Mouse (Mus musculus): Measurements from ENCODE around the gene Tuba3b.

Gene Tuba3b

DNA sequence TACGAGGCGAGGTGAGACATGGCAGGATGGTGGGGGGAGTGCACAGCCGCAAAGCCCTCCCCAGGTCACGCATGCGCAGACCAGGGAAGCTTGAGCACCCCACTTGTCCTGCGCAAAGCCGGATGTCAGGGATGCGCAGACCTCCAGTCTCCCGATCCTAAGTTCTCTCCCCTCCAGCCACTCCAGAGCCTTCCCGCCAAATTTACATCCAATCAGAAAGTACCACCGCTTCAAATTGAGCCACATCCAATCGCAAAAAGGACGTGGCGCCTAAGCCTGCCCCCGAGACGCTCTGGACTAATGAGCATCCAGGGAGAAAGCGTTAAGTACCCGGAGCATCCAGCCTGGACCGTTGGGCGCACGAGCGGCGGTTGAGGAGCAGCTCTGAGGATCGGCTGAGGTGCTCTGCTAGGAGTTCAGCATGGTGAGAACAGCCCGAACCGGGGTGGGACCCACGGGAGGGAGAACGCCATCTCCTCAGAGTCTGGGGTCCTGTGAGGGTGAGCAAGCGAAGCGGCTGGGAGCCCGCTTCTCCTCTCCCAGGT lies at the start of gene Tuba3b:
Gene Tuba3b, plus strand, starts transcription at position 92 of the 545 bp plus-strand sequence.
- CTCF ChIA-PET, result no interaction called here

DNA sequence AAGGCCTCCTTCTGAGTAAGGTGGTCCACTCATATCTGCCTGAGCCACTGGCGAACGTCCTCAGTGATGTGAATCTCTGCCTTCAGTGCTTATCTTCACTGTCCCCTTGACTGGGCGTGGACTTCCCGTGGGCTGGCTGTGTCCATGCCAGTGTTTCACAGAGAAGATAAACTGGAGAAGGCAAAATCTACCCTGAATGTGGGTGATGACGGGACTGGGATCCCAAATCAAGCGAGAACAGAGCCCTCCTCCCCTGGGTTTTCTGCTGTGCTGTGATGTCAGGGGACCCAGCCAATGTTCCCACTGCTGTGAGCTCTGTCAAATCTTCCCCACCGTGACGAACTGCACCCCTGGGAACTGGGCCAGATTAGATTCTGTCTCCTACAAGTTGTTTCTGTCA lies 48.3 kb upstream of the Tuba3b start:
- CTCF ChIA-PET, result no interaction called here

DNA sequence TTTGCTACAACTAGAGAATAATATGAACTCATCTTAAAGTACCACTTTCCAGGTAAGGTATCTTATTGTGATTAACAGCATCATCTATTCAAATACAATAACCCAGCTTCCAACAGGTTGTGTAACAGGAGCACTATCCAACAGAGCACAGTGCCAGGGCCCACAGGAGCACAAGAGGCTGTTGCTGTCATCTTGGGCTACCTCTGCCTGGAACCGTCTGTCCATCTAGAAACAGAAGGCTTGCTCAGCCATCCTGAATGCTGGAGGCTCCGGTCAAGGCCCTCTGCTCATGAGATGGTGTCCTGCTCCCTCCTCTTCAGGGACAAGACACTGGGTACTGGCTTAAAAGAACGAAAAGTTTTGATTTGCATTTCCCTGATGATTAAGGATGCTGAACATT lies 47.7 kb upstream of the Tuba3b start:
- CTCF ChIA-PET, result no interaction called here

DNA sequence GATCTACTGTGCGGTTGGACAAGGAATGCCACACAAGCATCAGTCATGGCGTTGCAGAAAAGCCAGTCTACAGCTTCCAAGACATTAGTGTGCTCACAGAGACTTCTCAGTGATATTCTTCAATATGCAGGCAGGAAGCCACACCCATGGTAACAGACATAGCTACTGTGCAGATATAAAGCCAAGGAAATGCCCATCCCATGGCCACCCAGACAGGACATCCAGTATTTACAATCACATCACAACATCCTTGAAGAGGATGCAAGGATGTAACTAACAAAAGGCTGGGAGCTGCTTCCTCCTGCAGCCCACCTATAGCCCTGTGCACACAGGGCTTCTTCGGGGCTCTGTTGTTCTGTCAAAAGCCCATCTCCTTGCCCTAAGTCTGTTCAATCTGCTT lies 46.9 kb upstream of the Tuba3b start:
- CTCF ChIA-PET, result no interaction called here

DNA sequence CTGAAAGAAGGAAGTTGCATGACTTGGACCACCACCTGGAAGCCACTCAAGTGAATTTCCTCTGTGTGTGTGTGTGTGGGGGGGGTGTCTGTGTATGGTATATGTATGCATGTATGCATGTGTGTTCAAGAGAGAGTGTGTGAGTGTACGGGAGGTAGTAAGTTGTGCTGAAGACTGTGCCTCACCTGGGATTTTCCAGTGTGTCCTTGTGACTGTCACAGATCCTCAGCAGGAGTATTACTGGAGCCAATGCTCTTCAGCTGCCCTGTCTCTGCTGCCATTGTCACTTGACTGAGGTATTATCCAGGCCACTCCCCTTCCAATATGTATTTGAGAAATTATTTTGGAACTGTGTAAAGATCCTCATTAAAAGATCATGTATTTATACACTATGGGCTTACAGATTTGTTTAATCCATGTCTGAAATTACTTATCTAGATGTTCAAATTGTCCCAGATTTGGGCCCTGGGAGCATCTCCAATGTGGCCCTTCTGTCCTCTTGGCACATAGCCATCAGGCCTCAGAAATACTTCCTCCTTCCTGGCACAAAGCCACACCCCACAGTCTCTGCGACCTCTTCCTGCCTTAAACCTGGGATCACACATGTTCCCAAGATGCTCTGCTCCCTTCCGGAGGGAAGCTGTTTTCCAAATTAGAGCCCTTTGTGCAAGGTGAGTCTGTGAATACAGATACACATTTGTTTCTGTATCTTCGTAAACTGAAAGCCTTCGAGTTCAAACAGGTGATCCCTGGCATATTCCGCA lies 42.1 kb upstream of the Tuba3b start:
- CTCF ChIA-PET, result no interaction called here

DNA sequence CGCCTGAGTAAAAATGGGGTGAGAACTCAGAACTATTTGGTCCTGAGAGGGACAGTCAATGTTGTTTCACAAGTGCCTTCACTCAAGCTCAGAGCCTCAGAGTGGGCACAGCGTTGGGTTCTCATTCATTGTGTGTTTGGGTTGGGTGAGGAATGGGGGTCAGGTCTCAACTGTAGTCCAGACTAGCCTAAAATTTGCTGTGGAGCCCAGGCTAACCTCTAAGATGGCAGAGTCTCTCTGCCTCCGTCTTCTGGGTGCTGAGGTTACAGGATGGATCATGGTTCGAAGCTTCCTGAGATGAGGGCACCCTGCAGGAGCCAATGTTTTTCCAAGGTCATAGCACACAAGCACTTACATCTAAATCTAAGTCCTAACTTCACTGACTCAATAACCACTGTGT lies 38.8 kb upstream of the Tuba3b start:
- CTCF ChIA-PET, result no interaction called here

DNA sequence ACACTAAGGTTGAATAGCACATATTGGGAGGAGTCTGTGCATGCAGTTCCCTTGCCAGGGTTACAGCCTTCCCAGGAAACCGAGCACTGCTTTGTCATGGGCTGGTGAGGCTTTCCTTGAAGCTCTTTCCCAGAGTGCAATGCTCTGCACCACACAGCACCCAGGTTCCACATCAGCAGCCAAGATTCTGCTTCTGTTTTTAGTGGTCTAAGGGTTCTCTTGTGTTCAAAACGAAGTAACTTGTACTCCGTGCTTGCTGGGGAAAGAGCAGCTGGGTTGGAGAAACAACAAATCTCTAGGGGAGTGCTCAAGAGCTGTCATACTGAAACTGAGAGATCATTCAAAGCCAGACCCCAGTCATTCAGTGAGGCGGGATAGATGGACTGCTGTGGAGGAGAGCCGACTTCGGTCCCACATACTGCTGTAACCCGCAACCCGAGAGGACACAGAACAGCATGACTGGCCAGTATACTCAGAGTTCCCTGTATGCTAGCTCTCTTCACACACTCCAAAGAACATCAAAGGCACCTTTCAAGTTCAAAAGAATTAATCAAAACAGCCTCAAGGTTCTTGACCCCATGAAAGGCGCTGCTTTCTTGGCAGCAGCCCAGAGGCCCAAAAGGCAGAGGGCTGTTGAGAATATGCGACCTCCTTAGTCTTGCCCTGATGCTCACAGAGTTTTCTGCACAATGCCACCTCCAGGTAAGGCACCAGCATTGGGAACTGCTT lies 36.9 kb upstream of the Tuba3b start:
- CTCF ChIA-PET, result interaction anchor here (0.6 kb wide), 1 partner anchor 242 kb away, joined by 10 read pairs; no protein-coding TSS in a partner anchor

DNA sequence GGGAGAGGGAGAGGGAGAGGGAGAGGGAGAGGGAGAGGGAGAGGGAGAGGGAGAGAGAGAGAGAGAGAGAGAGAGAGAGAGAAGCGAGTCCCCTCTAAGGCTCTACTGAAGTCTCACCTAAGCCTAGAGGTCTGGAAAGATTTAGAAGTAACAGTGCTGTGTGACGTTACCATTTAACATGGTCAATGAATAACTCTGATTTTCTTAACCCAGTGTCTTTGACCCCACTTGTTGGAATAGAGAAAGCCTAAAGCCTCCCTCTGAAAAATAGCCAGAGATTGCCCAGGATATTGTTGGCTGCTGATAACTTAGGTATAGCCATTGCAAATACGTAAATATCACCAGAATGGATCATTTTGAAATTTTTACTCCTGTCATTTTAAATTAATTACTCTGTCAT lies 35.8 kb upstream of the Tuba3b start:
- CTCF ChIA-PET, result no interaction called here

DNA sequence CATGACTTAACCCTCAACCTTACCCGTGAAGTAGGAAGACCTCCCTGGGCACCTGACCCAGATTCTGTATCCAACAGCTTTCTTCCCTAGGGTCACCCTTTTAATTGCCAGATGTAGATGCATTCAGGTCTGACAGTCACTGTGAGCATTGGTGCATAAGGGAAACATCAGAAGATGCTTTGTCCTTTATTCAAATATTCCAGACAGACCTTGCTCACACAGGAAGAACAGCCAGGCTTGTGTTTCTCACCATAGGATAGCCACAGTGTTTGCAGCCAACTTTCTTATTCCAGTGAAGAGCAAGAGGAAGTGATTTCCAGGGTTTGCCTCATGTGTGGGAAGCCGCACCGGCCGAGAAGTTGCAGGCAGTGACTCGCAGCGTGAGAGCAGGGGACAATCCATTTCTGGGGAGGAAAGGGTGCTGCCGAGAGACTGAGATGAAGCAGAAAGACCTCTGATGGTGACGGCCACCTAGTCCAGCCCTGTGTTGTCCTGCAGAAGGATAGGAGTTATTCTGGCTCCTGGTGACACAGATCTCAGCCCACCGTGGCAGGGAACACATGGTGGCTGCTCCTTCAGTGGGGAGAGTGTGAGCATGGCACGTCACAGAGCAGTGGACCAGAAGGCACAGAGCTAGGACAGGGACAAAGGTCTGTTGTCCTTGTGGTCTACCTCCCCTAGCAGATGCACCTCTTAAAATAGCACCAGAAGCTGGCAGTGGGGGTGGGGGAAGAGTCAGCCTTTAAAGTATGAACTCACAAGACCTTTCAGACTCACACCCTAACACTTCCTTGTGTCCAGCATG lies 34.0 kb upstream of the Tuba3b start:
- CTCF ChIA-PET, result no interaction called here

DNA sequence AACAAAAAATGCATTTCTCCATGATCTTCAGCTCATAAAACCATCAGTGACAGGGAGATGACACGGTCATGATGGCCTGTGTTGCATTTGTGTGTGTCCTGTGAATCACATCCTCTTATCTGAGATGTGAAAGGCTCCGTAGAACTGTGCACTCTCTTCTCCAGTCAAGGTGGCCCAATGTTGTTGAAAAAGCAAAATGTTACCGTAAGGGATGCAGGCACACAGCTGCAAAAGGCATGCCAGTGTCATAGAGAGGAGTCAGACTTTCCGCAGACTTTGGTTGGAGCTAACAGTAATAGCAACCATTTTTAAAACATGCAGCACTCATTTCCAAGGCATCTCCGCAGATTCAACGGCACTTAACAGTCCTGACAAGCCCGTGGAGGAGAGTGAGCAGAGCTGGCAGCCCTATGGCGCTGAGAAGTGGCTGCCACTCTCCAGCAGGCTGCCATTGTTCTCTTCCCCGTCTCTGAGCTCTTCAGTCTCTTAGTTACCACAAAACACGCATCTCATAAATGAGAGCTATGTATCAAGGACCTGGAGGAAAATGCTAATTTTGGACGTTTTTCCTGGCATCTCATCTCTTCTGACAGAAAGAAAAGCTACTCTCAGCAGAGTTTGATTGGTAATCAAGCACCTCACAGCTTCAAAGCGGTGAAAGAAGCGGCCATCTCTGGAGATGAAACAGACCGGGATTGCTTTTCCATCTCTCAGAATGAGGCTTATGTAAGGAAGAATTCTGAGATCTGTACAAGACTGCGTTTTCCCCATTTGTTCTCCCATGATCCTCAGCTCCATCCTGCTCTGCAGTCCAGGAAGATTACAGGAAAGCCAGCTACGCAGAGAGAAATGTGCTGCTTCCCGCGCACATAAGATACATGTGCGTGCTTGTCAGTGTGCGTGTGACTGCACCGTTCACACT lies 30.2 kb upstream of the Tuba3b start:
- CTCF ChIA-PET, result no interaction called here

DNA sequence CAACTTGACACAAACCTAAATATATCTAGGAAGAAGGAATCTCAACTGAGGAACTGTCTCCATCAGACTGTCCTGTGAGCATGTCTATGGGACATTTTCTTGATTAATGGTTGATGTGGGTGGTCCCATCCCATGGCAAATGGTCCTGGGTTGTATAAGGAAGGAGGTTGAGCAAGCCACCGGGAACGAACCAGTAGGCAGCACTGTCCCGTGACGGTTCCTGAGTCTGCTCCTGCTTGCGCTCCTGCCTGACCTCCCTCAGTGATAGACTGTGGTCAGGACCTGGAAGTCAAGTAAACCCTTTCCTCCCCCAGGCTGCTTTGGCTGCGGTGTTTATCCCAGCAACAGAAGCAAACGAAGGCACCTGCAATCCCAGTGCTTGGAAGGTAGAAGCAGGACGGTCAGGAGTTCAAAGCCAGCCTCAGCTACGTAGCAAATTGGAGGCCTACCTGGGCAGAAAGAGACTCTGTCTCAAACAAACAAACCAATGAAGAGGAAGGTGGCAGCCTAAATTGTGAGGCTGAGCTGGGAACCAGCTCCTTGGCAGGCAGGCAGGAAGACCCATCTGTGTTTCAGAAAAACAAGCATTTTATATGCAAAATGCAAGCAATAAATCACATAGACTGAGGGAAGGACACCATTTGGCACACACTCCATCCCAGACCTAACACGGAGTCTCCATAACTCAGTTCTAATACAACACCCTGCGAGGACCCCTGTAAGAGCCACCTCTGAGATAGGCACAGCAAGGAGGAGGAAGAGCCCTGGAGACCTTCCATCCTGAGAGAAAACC lies 24.9 kb upstream of the Tuba3b start:
- CTCF ChIA-PET, result no interaction called here

DNA sequence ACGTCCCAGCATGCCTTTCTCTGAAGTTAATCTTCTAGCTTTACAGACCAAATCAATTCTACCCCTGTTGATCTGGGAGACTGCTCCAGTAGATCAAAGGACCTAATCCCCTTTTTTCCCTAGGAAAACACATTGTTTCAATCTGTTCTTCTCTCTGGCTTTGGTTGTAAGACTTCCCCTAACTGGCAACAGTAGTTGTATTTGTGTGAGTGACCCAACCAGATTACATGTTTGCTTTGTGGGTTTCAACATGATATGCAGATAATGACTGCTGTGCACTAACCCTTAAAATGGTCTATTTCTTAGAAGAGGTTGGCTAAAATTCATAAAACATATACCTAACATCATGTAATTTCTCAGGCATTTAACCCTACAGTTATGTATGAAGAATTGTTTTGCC lies 24.0 kb upstream of the Tuba3b start:
- CTCF ChIA-PET, result no interaction called here

DNA sequence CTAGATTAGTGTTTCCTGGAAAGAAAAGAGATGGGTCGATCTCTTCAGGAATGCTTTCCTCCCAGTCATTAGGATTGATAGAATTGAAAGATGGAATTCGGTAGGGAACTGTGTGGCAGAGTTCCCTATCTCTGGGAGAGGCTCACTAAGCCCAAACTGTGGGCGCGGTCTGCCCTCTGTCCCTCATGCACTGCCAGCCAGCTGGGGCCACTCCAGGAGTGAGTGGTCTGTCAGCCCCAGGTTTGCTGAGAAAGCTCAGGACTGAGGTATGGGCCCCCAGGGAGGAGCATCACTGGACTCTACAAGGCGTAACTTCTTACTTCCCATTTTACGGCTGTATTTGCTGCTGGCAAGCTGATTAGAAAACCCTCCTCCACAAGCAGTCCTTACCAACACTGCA lies 23.5 kb upstream of the Tuba3b start:
- CTCF ChIA-PET, result no interaction called here

DNA sequence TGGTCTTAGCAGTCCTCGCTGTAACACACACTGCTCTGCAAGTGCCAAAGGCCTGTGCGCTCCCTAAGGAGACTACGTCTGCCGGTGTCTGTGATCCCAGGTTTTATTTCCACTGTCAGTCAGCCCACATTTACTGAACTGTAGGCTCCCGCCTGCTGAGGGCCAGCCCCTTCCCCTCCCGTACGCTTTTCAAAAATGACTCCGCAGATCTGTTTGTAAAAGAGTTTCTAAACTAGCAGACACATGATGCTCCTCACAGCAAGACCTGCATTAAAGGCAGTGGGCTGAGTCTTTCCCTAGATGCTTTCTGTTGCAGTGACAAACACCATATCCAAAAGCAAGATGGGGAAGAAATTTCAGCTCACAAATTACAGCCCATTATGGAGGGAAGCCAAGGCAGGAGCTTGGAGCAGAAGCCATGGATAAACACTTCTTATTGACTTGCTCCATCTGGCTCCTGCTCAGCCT lies 23.0 kb upstream of the Tuba3b start:
- CTCF ChIA-PET, result no interaction called here

DNA sequence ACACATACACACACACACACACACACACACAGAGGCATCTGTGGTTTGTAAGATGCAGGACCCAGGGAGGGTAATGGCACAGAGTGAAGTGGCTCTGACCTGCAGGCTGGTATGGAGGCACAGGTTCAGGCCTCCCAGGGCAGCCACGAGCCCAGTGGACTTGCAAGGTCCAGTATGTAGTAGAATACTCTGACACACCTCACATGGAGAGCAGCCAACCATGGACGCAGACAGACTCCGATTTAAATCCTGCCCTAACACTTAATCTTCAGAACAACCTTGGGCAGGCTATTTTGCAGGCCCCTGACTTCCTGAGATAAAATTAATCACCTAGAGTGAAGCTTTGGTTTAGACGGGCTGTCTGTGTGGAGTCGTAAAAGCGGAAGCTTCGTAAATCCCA lies 21.6 kb upstream of the Tuba3b start:
- CTCF ChIA-PET, result no interaction called here

DNA sequence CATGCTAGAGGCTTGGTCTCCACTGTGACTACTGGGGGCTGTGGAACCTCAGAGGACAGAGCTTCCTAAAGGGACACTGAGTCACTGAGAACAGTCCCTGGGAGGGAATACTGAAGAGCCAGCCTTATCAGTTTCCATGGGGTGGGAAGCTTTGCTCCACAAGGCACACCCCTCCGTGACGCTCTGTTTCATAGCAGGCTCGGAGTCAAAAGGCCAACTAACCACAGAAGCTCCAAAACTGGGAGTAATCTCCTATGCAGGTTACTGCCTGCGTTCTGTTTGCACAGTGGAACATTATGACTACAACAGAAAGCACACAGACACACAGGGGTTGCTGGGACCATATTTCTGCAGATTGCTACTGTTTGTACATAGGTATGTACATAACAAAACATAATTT lies 19.7 kb upstream of the Tuba3b start:
- CTCF ChIA-PET, result no interaction called here

DNA sequence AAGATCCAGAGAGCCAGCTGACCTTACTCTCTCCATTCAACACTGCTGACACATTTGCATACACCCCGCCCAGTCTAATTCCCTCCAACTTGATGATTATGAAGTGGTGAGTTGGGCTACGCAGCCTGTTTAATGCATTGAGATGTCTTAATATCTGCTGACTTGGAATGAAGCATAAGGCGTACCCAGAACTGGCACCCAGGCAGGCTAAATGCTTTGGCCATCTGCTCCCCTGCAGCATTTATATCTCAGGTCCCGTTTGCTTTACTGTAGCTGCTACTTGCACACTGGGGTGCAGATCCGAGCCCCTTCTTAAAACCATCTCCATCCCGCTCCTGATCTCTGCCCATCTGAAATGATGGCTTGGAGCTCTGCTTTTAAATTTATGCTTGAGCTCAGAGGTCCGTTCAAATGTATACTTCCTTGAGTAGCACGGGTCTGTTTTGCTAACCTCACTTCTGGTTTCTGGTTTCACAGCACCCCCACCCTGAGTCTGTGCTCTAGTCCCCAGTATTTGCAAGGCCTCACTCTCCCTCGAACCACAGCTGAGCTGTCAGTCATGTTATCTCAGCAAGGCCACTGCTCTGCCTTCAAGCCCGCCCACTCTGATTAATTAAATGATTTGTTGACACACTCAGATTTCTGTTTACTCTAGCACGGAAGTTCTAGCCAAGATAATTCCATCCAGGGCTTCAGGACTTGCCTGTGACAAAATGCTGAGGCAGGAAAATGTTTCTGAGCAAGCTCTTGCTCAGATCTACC lies 16.6 kb upstream of the Tuba3b start:
- CTCF ChIA-PET, result interaction anchor here (0.6 kb wide), 1 partner anchor 1008 kb away, joined by 4 read pairs; no protein-coding TSS in a partner anchor

DNA sequence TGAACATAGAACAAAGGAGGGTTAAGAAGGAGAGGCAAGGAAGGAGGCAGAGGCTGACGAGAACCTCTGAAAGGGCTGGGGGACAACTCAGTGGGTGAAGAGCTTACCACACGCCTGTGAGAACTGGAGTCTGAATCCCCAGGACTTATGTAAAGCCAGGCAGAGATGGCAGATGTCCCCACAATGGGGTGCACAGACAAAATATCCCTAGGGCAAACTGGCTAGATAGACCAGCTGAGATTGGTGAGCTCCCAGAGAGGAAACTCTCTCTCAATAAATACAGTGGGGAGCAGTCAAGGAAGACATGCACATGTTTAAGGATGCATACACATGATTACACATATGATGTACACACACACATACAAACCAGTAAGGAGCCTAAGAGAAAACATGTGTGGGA lies 11.4 kb upstream of the Tuba3b start:
- CTCF ChIA-PET, result interaction anchor here (0.7 kb wide), 1 partner anchor 13 kb away, joined by 5 read pairs; no protein-coding TSS in a partner anchor

DNA sequence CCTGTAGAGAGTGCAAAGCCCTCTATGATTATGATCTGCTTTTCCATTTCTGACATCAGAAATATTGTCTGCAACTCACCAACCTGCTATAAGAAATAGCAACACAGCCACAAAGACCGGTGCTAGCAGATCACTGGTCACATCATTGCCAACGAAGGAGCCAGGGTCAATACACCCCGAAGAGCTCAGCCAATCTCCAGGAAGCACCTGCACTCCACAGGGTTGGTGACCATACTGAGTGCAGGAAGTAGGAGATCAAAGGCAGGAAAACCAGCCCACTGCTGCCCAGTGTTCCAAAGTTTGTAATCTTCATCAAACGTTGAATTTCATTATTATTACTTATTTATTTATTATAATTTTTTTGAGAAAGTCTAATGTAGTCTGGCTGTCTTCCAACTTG lies 10.9 kb upstream of the Tuba3b start:
- CTCF ChIA-PET, result no interaction called here

DNA sequence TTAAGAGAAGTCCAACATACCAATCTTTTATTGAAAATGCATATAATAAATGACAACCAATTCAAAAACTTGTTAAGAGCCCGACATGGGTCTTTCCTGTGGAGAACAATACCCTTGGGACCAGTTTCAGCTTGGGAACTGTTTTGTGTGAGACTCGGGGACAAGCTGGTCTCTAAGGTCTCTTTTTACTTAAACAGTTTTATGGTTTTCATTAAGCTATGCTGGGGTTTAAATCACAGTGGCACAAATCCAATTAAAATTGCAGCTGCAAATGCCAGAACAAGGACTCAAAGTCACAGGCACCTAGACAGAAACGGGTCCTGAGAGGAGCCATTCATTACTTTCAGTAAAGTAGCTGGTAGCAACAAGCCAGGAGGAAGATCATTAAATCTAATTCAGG lies 10.4 kb upstream of the Tuba3b start:
- CTCF ChIA-PET, result no interaction called here

Measured in spleen, embryonic (tissue).